Mouse (Mus musculus) stomach, postnatal 0 days (tissue): ENCODE measurements around the gene Foxp1. TPM values are rescaled to one million over a fixed set of nuclear protein-coding genes. Genes with fewer than 3 reads are reported as not detected.

ENCODE experiments used
- ATAC-seq: fragments of 200-750 bp; cut with Nextera tagmentation; 2 replicates; pipeline ENCODE4 v1.8.0; 2017; ENCODE audit not compliant: low FRiP score, low TSS enrichment
- DNase-seq: peaks from one replicate; pipeline ENCODE4 v3.0.0-alpha.2; 2016; ENCODE audit warnings: low spot score
- H3K27ac ChIP-seq: fragments of 300-500 bp; sonication (generic); replicated peaks from 2 replicates; pipeline ENCODE4 v1.5.1; 2014; ENCODE audit warnings: mild to moderate bottlenecking, control low read depth
- H3K27me3 ChIP-seq: fragments of 300-500 bp; sonication (generic); 2 replicates; pipeline ENCODE4 v1.6.1; 2014; ENCODE audit warnings: low read length; ENCODE audit not compliant: control insufficient read depth, insufficient read depth
- H3K36me3 ChIP-seq: fragments of 300-500 bp; sonication (generic); 2 replicates; pipeline ENCODE4 v1.6.1; 2014; ENCODE audit warnings: low read length, mixed read lengths; ENCODE audit not compliant: control insufficient read depth, insufficient read depth
- H3K4me1 ChIP-seq: fragments of 300-500 bp; sonication (generic); replicated peaks from 2 replicates; pipeline ENCODE4 v1.6.1; 2014; ENCODE audit warnings: antibody characterized with exemption; ENCODE audit not compliant: control insufficient read depth, insufficient read depth
- H3K4me2 ChIP-seq: fragments of 300-500 bp; sonication (generic); replicated peaks from 2 replicates; pipeline ENCODE4 v1.6.1; 2014; ENCODE audit warnings: low read depth, mild to moderate bottlenecking, control low read depth, moderate library complexity
- H3K4me3 ChIP-seq: fragments of 300-500 bp; sonication (generic); 2 replicates; pipeline ENCODE4 v1.5.1; 2014; ENCODE audit warnings: low read depth, low read length, control low read depth
- H3K9ac ChIP-seq: fragments of 300-500 bp; sonication (generic); 2 replicates; pipeline ENCODE4 v1.6.1; 2014; ENCODE audit warnings: mild to moderate bottlenecking, low read length, control low read depth, mixed read lengths
- H3K9me3 ChIP-seq: fragments of 300-500 bp; sonication (generic); 2 replicates; pipeline ENCODE4 v1.6.1; 2016; ENCODE audit warnings: low read length; ENCODE audit not compliant: control insufficient read depth
- CTCF ChIP-seq: IDR thresholded peaks from 2 replicates; pipeline ENCODE4 v1.5.1; 2016; ENCODE audit warnings: antibody characterized with exemption, low read depth, mild to moderate bottlenecking, moderate library complexity
- EP300 ChIP-seq: optimal IDR thresholded peaks from 2 replicates; pipeline ENCODE3; 2016; ENCODE audit warnings: antibody characterized with exemption
- WGBS: fragments of 180-500 bp; shearing (Covaris S2); extraction: QIAGEN DNeasy Blood & Tissue Kit; methylation state at CpG from one replicate; pipeline ENCODE4 v1.1.7; 2014; 5-methylcytosine and 5-hydroxymethylcytosine counted together
- polyA plus RNA-seq: library from polyadenylated mRNA; unstranded; fragments of >200 nt; fragmentation: Nextera tagmentation; extraction: Ambion mirVana; gene quantifications from 2 replicates; pipeline ENCODE4 v1.2.1, GENCODE M21; 2015

Foxp1 gene
- polyA plus RNA-seq, 1 experiment from 2014 or later: 68.9 TPM

DNA sequence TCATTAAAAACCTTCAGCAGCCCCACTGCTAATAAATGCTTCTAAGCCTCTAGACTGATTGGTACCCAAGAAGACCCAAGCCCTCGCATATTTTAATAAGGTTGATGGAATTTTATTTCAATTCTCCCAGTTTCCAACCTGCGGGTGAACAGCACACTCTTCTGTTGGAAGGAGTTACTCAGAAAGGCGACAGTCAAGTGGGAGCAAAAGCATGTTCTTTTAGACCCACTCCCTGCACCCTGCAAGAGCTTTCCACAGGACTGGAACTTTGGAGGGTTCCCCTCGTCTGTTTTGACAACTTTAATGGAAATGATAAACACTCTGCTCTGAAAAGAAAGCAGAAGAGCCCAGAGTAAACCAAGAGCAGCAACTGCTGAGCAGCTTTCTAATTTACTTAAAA is 257.3 kb downstream of the Foxp1 start:
- H3K36me3 ChIP-seq: no peaks in the 10 kb centered on the region
- H3K4me3 ChIP-seq: no peak overlapping the region
- H3K9me3 ChIP-seq: no peaks in the 10 kb centered on the region
- H3K4me2 ChIP-seq: peak overlapping the region; percentile 55
- peak overlapping the region; percentile 91 for H3K27ac ChIP-seq
- no peaks in the 10 kb centered on the region for H3K27me3 ChIP-seq
- 30% methylated on average over 4 of the region's 4 CpGs for WGBS
- peaks cover 15% of the 10 kb centered on the region for H3K4me1 ChIP-seq
- ATAC-seq: no peak
- H3K9ac ChIP-seq: no peak overlapping the region
- TF ChIP-seq EP300 (no peak), CTCF (peak; percentile 64)
- DNase-seq: no peak

DNA sequence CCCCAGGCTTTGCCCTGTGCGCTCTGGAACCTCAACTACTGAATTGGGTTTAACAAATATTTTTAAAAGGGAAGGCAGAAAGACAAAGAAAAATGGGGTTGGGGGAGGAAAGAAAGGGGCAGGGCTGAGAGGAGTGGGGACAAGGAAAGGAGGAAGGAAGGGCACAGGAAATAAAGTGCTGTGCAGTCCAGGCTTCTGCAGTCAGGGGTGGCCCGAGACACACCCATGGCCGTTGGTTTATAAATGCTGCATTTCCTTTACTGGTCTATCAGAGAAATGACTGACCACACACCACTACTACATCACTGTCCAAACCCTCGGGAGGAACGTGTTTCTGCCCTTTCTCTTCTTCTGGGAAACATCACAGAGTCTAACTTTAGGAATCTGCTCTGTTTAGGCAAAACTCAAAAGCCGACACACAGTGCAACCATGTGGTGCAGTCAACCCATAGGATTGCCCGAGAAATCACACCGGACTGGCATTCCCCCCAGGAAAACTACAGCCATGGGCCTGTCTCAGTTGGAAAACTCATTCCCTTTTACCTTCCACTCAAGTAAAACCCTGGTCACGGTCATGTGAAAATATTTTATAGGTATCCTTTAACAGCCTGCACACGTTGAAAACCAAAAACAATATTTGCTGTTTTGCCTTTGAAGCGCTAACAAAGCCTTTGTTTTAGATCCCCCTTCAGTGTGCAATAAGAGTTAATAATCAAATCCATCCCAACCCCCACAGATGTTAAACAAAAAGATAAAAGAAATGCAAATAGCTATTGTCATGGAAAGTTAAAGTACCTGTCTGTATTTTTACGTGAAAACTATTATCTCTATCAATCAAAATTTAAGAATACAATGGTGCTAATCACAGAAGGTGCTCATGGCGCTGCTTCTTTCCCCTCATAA is 258.1 kb downstream of the Foxp1 start:
- WGBS: 28% methylated on average over 13 of the region's 13 CpGs
- peaks cover 15% of the 10 kb centered on the region for H3K4me1 ChIP-seq
- TF ChIP-seq EP300 (no peak), CTCF (no peak)
- ATAC-seq (peak; percentile 60; the same call in 1 of the 2 replicates), DNase-seq (peak; percentile 29)
- H3K9ac ChIP-seq: peak overlapping the region; percentile 23; the same call in 1 of the 2 replicates
- peak overlapping the region; percentile 49; the same call in 1 of the 2 replicates for H3K27ac ChIP-seq
- peak overlapping the region; percentile 21 for H3K4me2 ChIP-seq
- H3K27me3 ChIP-seq: no peaks in the 10 kb centered on the region
- H3K9me3 ChIP-seq: no peaks in the 10 kb centered on the region
- H3K36me3 ChIP-seq: no peaks in the 10 kb centered on the region
- no peak overlapping the region; the same call in 1 of the 2 replicates for H3K4me3 ChIP-seq

GRCm38 (mm10) chr6:99263886-99264185 is 258.7 kb downstream of the Foxp1 start:
- no peaks in the 10 kb centered on the region for H3K9me3 ChIP-seq
- ATAC-seq: no peak
- DNase-seq: peak; percentile 19
- no peak overlapping the region for H3K9ac ChIP-seq
- peaks cover 15% of the 10 kb centered on the region for H3K4me1 ChIP-seq
- WGBS: 35% methylated on average over 2 of the region's 2 CpGs
- H3K4me3 ChIP-seq: no peak overlapping the region
- TF ChIP-seq EP300: no peak
- no peak for TF ChIP-seq CTCF
- no peaks in the 10 kb centered on the region for H3K27me3 ChIP-seq
- H3K4me2 ChIP-seq: peak overlapping the region; percentile 21
- H3K36me3 ChIP-seq: no peaks in the 10 kb centered on the region
- H3K27ac ChIP-seq: peak overlapping the region; percentile 18; the same call in 1 of the 2 replicates

GRCm38 (mm10) chr6:99263061-99263885 is 259.2 kb downstream of the Foxp1 start:
- WGBS: 30% methylated on average over 12 of the region's 12 CpGs
- no peak overlapping the region for H3K9ac ChIP-seq
- H3K27ac ChIP-seq: 0 out of 2 replicates have a peak overlapping the region, but pooled peaks have one; percentile 18
- TF ChIP-seq EP300 (no peak), CTCF (no peak)
- H3K9me3 ChIP-seq: no peaks in the 10 kb centered on the region
- H3K36me3 ChIP-seq: no peaks in the 10 kb centered on the region
- peaks cover 15% of the 10 kb centered on the region for H3K4me1 ChIP-seq
- no peak for ATAC-seq
- H3K4me3 ChIP-seq: no peak overlapping the region
- no peak for DNase-seq
- H3K4me2 ChIP-seq: peak overlapping the region; percentile 21; the same call in 1 of the 2 replicates
- no peaks in the 10 kb centered on the region for H3K27me3 ChIP-seq

- Histone ChIP-seq H3K4me1 (peaks cover 15% of the 10 kb centered on the region), H3K4me2 (no peak overlapping the region), H3K36me3 (no peaks in the 10 kb centered on the region), H3K27me3 (no peaks in the 10 kb centered on the region), H3K4me3 (no peak overlapping the region), H3K27ac (no peak overlapping the region), H3K9ac (no peak overlapping the region), H3K9me3 (no peaks in the 10 kb centered on the region)
- WGBS: 23% methylated on average over 4 of the region's 4 CpGs
- TF ChIP-seq CTCF (no peak), EP300 (no peak)
- ATAC-seq (no peak), DNase-seq (no peak)
Measured at GRCm38 (mm10) chr6:99261737-99262130, 260.8 kb downstream of the Foxp1 start.
